Mouse (Mus musculus): ENCODE results near the gene Fam20c.

DNA sequence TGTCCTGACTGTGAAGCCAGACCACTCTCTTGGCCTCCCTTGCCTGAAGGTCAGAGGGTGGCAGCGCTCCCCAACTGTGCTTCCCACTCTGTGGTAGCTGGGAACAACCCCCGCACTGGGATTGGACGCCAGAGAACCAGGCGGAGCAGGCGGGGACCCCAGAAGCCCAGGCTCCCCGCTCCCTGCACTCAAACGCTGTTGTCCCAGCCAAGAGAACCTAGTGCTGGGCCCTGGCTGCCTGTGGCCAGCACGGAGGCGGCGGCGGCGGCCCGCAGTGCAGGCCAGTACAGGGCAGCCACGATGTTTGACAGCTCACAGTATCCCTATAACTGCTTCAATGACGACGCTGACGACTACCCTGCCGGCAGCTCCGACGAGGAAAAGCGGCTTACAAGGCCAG lies 65.5 kb downstream of the Fam20c start, which contains the start of gene Gm5294:
- no peak for TF ChIP-seq CTCF (IDR thresholded peaks at IDR 0.05)
- no peak for TF ChIP-seq EP300 (IDR thresholded peaks at IDR 0.05)

Measured in lung, postnatal 0 days (tissue).